Mouse (Mus musculus) forebrain, embryonic 16.5 days (tissue): ENCODE results near the gene Sult1e1. TPM values are rescaled to one million over a fixed set of nuclear protein-coding genes. Genes with fewer than 3 reads are reported as not detected.

Experiments used
- microRNA-seq: library from miRNA; unstranded; fragments of <30 nt; microRNA quantifications from one replicate; pipeline ENCODE4, GENCODE M21; 2017
- polyA plus RNA-seq: library from polyadenylated mRNA; unstranded; fragments of >200 nt; fragmentation: Nextera tagmentation; extraction: Ambion mirVana; gene quantifications from 2 replicates; pipeline ENCODE4 v1.2.1, GENCODE M21; 2015

Gene Sult1e1
- polyA plus RNA-seq, 1 experiment from 2014 or later = not detected

Small RNA genes within 50 kb of the gene (microRNA-seq; reads per million reads assigned to microRNA genes)
- gene Mir3969 = not detected

Other genes starting within 250 kb of the Sult1e1 start
- not detected in 2 replicates for gene Ugt2b38, start 167.4 kb downstream of the Sult1e1 start, polyA plus RNA-seq
- 0.30 and 0.52 TPM in 2 replicates for gene Ugt2a2, start 109.3 kb downstream of the Sult1e1 start, polyA plus RNA-seq
- gene Gm43638, start 104.8 kb downstream of the Sult1e1 start, polyA plus RNA-seq = not detected in 2 replicates
- gene Ugt2a1, start 100.7 kb downstream of the Sult1e1 start, polyA plus RNA-seq = 0.80 TPM in 1 of 2 replicates, not detected in the other
- gene Sult1b1, start 53.4 kb downstream of the Sult1e1 start, polyA plus RNA-seq = not detected in 2 replicates
- 0.50 TPM in 1 of 2 replicates, not detected in the other for gene Sult1d1, start 22.6 kb downstream of the Sult1e1 start, polyA plus RNA-seq
- gene Csn1s1, start 74.6 kb upstream of the Sult1e1 start, polyA plus RNA-seq = not detected in 2 replicates
- not detected in 2 replicates for gene Csn2, start 108.0 kb upstream of the Sult1e1 start, polyA plus RNA-seq
- gene Csn1s2a, start 183.0 kb upstream of the Sult1e1 start, polyA plus RNA-seq = not detected in 2 replicates
- gene Csn1s2b, start 216.5 kb upstream of the Sult1e1 start, polyA plus RNA-seq = not detected in 2 replicates
- gene Prr27, start 234.1 kb upstream of the Sult1e1 start, polyA plus RNA-seq = not detected in 2 replicates